Mouse (Mus musculus) megakaryocyte-erythroid progenitor cell, adult 5-6 weeks (primary cell): ENCODE data around the gene Tmem30c. TPM values are rescaled to one million over a fixed set of nuclear protein-coding genes. Genes with fewer than 3 reads are reported as not detected.

Source experiments
- ATAC-seq: replicated peaks from 2 replicates; pipeline ENCODE4 v1.8.0; 2016; ENCODE audit warnings: mild to moderate bottlenecking, inconsistent platforms; ENCODE audit not compliant: severe bottlenecking, poor library complexity, low FRiP score, low TSS enrichment
- total RNA-seq, 2 experiments: library from RNA; stranded (forward) in 1 of 2; stranded (reverse) in 1 of 2; fragments of 200-1000, 215-1000 nt in 1 of 2; fragments of >200 nt in 1 of 2; fragmentation: Nextera tagmentation in 1 of 2; gene quantifications; 2 replicates each; pipeline ENCODE4 v1.2.3; 2014 to 2017

Gene Tmem30c
- total RNA-seq, 2 experiments from 2014 or later: 0.31 TPM; not detected in 1

- ATAC-seq: no peak
Measured at GRCm38 (mm10) chr16:57302792-57303698, 10.4 kb upstream of the Tmem30c start.

GRCm38 (mm10) chr16:57301512-57302115 lies 8.9 kb upstream of the Tmem30c start:
- ATAC-seq: no peak

- ATAC-seq: no peak
Measured at GRCm38 (mm10) chr16:57295216-57295934, 2.7 kb upstream of the Tmem30c start.

- no peak for ATAC-seq
Measured at GRCm38 (mm10) chr16:57292296-57292695, 369 bp downstream of the Tmem30c start.

GRCm38 (mm10) chr16:57291696-57292095 lies 969 bp downstream of the Tmem30c start:
- no peak for ATAC-seq

GRCm38 (mm10) chr16:57281417-57281816 lies 11.2 kb downstream of the Tmem30c start:
- no peak for ATAC-seq

GRCm38 (mm10) chr16:57280221-57281217 lies 12.1 kb downstream of the Tmem30c start:
- no peak for ATAC-seq

- ATAC-seq: 0 out of 2 replicates have a peak, but pooled peaks have one; percentile 18
Measured at GRCm38 (mm10) chr16:57278976-57279626, 13.6 kb downstream of the Tmem30c start.

GRCm38 (mm10) chr16:57269751-57270150 lies 22.9 kb downstream of the Tmem30c start:
- no peak for ATAC-seq

- no peak for ATAC-seq
Measured at GRCm38 (mm10) chr16:57268058-57268841, 24.4 kb downstream of the Tmem30c start.

- no peak for ATAC-seq
Measured at GRCm38 (mm10) chr16:57267068-57267467, 25.6 kb downstream of the Tmem30c start.

GRCm38 (mm10) chr16:57260152-57260551 lies 32.5 kb downstream of the Tmem30c start:
- no peak for ATAC-seq

GRCm38 (mm10) chr16:57259356-57260083 lies 33.1 kb downstream of the Tmem30c start:
- ATAC-seq: no peak

GRCm38 (mm10) chr16:57251589-57252421 lies 40.9 kb downstream of the Tmem30c start:
- no peak for ATAC-seq

- ATAC-seq: no peak
Measured at GRCm38 (mm10) chr16:57250991-57251390, 41.7 kb downstream of the Tmem30c start.

GRCm38 (mm10) chr16:57247464-57247863 lies 45.2 kb downstream of the Tmem30c start:
- no peak for ATAC-seq
